Mouse (Mus musculus) brain, adult 2 months (tissue): ENCODE measurements around the gene Rcn3.
"Not testable (repeated sequence)": the region's sequence is repeated elsewhere in the genome, so short reads cannot be mapped to it uniquely, and the experiment has no call there.

ENCODE experiments used
- DNase-seq: peaks from one replicate; pipeline ENCODE4 v3.0.0; 2011; ENCODE audit warnings: low read depth, low spot score

The Rcn3 gene

GRCm38 (mm10) chr7:45098541-45099240, 6.7 kb upstream of the Rcn3 start:
- DNase-seq: no peak

- no peak for DNase-seq
These were observed 5.5 kb upstream of the Rcn3 start for GRCm38 (mm10) chr7:45097479-45097878.

DNA sequence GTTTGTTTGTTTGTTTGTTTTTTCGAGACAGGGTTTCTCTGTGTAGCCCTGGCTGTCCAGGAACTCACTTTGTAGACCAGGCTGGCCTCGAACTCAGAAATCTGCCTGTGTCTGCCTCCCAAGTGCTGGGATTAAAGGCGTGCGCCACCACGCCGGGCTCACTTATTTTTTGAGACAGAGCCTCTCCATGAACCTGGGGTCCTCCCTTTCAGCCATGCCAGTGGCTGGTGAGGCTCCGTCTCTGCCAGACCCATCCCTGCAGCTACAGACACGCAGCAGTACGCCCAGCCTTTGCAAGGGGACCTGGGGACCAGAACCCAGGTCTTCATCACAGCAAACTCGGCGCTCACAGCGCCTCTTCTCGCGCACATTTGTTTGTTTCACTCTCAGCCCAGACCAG, 3.9 kb upstream of the Rcn3 start:
- DNase-seq: not testable (repeated sequence)

- DNase-seq: no peak
These were observed 3.3 kb upstream of the Rcn3 start for GRCm38 (mm10) chr7:45095367-45095766.

GRCm38 (mm10) chr7:45094121-45094520, 2.1 kb upstream of the Rcn3 start:
- DNase-seq: no peak

- no peak for DNase-seq
These were observed 1.5 kb upstream of the Rcn3 start for GRCm38 (mm10) chr7:45093516-45093905.

- DNase-seq: no peak
These were observed 951 bp upstream of the Rcn3 start for GRCm38 (mm10) chr7:45092828-45093515.

DNA sequence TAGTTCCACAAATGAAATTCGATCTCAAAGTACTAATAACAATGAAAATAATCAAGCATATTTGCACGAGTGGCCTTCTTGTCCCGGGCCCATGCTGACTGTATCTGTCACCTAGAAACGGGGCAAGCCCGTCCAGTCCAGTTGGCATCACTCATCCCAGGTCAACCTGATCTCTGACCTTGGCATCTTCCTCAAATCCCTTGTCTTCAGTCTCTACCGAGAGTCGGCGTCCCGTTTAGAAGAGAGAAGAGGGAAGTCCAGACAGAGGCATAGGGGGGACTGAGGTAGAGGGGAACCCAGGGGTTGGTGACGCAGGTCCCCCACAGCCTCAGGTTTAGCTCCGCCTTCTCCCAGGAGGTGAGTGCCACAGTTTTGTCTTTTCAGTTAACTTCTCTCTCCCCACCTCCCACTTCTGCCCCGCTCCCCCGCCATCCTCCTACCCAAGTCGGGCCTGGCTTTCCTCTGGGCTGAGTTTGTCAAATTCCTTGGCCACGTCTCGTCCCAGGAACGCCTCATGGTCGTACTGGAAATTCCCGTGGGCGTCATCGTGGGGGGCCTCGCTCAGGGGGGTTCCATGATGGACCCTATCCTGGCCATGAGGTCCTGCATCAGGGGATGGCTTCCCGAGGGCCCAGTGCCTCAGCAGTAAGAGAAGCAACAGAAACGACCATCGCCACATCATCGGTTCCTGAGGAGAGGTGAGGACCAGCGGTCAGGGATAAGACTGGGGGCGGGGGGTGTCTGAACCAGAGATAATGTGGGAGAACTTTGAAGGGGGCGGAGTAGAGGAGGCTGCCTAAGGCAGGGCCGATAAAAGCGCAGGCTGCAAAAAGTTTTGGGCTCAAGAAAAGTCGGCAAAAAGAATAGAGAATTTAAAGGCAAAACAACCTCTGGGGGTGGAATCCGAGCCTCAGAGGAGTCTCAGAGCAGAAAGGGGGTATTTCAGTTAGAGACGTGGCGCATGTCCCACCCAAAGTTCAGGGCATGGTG, 725 bp downstream of the Rcn3 start:
- no peak for DNase-seq

- DNase-seq: no peak
These were observed 1.6 kb downstream of the Rcn3 start for GRCm38 (mm10) chr7:45090251-45090977.

DNA sequence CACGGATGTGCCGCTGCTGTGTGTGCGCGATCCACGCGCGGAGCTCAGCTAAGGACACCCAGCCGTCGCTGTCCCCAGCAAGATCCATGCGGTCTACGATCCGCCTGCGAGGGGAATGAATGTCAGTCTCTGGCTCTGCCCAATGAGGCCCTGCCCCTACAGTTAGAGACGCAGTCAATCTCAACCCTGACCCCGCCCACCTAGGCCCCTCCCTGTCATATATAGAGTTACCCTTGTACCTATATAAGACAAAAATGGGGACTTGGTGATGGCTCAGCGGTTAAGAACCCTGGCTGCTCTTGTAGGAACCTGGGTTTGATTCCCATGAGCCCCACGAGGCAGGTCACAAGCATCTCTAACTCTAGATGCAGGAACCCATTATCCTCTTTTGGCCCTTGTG, 3.4 kb downstream of the Rcn3 start:
- no peak for DNase-seq

DNA sequence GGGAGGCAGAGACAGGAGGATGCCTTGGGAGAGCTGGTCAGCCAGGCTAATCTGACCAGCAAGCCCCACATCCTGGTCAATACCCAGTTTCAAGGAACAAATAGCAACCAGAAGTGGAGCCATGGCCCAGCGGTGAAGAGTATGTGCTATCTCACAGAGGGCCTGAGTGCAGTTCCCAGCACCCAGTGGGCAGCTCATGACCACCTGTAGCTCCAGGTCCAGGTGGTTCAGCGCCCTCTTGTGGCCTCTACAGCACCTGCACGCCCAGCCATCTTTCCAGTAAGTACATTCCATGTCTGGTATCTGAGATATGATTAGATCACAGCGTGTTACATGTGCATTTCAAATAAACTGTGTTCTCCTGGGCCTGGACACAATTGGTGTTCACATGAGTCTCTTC, 5.9 kb downstream of the Rcn3 start:
- no peak for DNase-seq

- no peak for DNase-seq
These were observed 8.6 kb downstream of the Rcn3 start for GRCm38 (mm10) chr7:45083300-45083890.

DNA sequence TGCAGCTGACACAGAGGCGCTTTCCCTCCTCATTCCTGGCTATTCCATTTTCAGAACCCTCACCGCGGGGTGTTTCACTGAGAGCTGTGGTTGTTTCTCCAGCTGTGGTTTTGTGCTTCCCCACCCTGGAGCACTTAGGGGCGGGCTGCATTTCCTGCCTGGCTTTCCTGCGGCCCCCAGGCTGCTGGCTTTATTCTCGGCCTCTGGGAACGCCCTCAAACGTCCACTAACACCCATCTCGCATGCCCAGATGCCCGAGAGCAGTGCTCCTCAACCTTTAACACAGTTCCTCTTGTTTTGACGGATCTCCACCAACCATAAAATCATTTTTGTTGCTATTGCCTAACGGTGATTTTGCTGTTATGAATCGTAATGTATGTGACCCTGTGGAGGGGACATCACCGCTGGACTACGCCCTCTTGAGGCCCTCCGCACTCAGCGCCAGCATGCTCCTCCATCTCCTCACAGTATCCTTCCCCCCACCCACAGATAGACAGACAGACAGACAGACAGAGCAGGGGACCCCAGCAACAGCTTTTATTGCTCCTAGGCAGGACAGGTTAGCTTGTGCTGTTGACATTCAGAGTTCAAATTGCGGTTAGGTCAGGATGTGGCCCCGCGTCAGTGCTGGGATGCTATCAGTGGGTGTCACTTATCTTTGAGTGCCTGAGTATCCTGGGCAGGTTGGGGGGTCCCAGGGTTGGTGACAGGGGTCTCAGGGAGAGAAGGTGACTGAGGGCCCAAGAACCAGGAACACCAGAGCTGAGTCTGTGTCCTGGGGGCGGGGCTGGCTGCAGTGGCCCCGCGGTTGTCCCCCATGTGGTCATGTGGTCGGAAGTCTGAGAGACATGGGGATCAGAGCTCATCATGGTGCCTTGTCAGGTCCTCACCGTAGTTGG, 9.4 kb downstream of the Rcn3 start:
- peak; percentile 24 for DNase-seq

GRCm38 (mm10) chr7:45081016-45081415, 11.0 kb downstream of the Rcn3 start:
- no peak for DNase-seq

- peak; percentile 92 for DNase-seq
These were observed 12.2 kb downstream of the Rcn3 start for GRCm38 (mm10) chr7:45079856-45080255.

- peak; percentile 77 for DNase-seq
These were observed 13.5 kb downstream of the Rcn3 start for GRCm38 (mm10) chr7:45078513-45078912.

- DNase-seq: no peak
These were observed 14.2 kb downstream of the Rcn3 start for GRCm38 (mm10) chr7:45077829-45078228.

- no peak for DNase-seq
These were observed 14.7 kb downstream of the Rcn3 start for GRCm38 (mm10) chr7:45077322-45077721.

DNA sequence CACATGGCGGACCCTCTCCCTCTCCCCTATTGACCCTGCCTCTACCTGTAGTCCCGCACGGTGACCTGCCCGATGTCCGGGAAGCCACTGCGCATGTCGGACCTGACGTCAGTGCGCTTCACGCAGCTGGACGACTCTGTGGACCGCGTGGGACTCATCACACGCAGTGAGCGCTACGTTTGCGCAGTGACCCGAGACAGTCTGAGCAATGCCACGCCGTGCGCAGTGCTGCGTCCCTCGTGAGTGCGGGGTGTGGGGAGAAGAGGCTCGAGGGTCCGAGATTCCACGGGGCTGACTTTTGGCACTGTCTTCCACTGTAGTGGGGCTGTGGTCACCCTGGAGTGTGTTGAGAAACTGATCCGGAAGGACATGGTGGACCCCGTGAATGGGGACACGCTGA, 15.5 kb downstream of the Rcn3 start:
- no peak for DNase-seq

- no peak for DNase-seq
These were observed 16.6 kb downstream of the Rcn3 start for GRCm38 (mm10) chr7:45075405-45075804.
